Mouse (Mus musculus) erythroblast, embryonic 14.5 days (primary cell): ENCODE results near the gene Slc35g3. TPM values are rescaled to one million over a fixed set of nuclear protein-coding genes. Genes with fewer than 3 reads are reported as not detected.
"Not testable (repeated sequence)": the region's sequence is repeated elsewhere in the genome, so short reads cannot be mapped to it uniquely, and the experiment has no call there.

Experiments
- H3K27me3 ChIP-seq: 2 replicates; pipeline ENCODE4 v1.6.1; 2012; ENCODE audit warnings: inconsistent platforms; ENCODE audit not compliant: control insufficient read depth
- H3K36me3 ChIP-seq: 2 replicates; pipeline ENCODE4 v1.6.1; 2012; ENCODE audit warnings: mild to moderate bottlenecking, inconsistent platforms; ENCODE audit not compliant: control insufficient read depth
- H3K4me1 ChIP-seq: 2 replicates; pipeline ENCODE4 v1.6.1; 2012; ENCODE audit warnings: inconsistent platforms; ENCODE audit not compliant: control insufficient read depth
- H3K4me3 ChIP-seq: replicated peaks from 2 replicates; pipeline ENCODE3; 2012; ENCODE audit warnings: moderate library complexity, mild to moderate bottlenecking, inconsistent platforms
- H3K9me3 ChIP-seq: 2 replicates; pipeline ENCODE4 v1.6.1; 2012; ENCODE audit warnings: low read length, inconsistent platforms, mixed read lengths; ENCODE audit not compliant: control insufficient read depth
- GATA1 ChIP-seq: IDR thresholded peaks from 2 replicates; pipeline ENCODE4 v1.6.1; 2012; ENCODE audit warnings: low read length, inconsistent platforms, mixed read lengths
- TAL1 ChIP-seq: IDR thresholded peaks from 3 replicates; pipeline ENCODE4 v1.6.1; 2012; ENCODE audit warnings: low read length, inconsistent platforms, mixed read lengths
- polyA plus RNA-seq: library from polyadenylated mRNA; stranded (reverse); fragments of >175 nt; gene quantifications from 2 replicates; pipeline ENCODE4 v1.2.3, GENCODE M21; 2012

Slc35g3 gene
- polyA plus RNA-seq, 1 experiment: not detected

DNA sequence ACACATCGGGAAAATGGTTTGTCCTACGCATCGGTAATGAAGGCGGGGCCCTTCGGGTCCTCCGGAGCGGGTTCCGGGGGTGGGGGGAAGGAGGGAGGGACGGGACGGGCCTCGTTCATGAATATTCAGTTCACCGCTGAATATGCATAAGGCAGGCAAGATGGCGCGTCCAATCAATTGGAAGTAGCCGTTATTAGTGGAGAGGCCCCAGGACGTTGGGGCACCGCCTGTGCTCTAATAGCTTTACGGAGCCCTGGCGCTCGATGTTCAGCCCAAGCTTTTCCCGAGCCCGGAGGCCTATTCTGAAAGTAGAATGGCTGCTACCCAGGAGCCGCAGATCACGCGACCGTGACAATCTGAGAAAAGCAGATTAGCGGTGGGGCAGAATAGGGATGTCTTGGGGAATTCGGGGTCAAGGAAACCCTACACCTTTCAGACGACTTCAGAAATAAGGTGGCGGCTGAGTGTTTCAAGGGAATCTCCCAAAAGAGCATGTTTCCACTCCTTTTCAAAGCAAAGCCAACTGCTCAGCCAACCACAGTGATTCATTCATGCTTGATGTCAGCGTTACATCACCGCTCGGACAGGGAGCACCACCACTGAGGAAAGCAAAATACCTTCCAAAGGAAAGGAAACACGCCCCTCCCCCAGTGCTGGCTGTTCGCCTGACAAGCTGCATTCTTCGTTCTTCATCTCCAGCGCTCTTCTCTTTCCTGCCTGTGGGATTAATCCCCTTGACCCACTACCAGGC, 2.6 kb downstream of the Slc35g3 start:
- no peaks in the 10 kb centered on the region for H3K27me3 ChIP-seq
- H3K4me1 ChIP-seq: peaks cover 57% of the 10 kb centered on the region
- TF ChIP-seq GATA1 (no peak), TAL1 (no peak)
- peaks cover 25% of the 10 kb centered on the region for H3K36me3 ChIP-seq
- H3K4me3 ChIP-seq: peak overlapping the region; percentile 90
- no peaks in the 10 kb centered on the region for H3K9me3 ChIP-seq

DNA sequence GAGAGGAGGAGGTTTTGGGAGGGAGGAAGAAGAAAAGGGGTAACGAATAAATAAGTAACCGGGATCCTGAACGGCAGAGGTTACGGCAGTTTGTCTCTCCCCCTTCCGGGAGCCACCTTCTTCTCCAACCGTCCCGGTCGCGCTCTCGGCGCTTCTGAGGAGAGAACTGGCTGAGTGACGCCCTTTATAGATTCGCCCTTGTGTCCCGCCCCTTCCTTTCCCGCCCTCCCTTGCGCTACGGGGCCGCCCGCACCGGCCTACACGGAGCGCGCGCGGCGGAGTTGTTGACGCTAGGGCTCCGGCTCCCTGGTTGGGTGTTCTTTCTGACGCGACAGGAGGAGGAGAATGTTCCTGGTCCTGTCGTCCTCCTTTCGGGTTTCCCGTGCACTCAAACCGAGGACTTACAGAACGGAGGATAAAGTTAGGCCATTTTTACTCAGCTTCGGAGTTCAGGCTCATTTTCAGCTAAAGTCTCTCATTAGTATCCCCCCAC, 3.2 kb downstream of the Slc35g3 start, which contains the start of gene Polr2a:
Gene Polr2a, minus strand, starts transcription at position 160 of the 493 bp plus-strand sequence.
- Histone ChIP-seq H3K36me3 (peaks cover 29% of the 10 kb centered on the region), H3K27me3 (no peaks in the 10 kb centered on the region), H3K4me1 (peaks cover 62% of the 10 kb centered on the region), H3K9me3 (no peaks in the 10 kb centered on the region), H3K4me3 (peak within 1 kb of the TSS; percentile 90)
- no peak for TF ChIP-seq GATA1

DNA sequence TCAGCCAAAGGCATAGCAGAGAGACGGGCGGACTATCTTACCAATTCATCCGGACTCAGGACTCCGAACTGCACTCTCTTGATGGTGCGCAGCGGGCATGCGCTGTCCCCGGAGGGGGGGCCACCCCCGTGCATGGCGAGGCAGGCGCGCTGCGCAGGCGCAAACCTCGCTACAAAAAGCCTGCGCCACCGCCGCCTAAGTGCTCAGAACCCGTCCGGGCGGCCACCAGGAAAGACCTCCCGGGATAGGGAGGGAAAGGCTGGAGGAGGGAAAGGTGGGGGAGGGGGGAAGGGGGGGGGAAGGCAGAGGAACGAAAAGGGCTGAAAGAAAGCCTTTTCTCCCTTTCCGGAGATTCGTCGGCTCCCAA, 3.7 kb downstream of the Slc35g3 start:
- Histone ChIP-seq H3K4me1 (peaks cover 65% of the 10 kb centered on the region), H3K4me3 (peak overlapping the region; percentile 90), H3K9me3 (no peaks in the 10 kb centered on the region), H3K27me3 (no peaks in the 10 kb centered on the region), H3K36me3 (peaks cover 32% of the 10 kb centered on the region)
- TF ChIP-seq TAL1: no peak
- no peak for TF ChIP-seq GATA1

DNA sequence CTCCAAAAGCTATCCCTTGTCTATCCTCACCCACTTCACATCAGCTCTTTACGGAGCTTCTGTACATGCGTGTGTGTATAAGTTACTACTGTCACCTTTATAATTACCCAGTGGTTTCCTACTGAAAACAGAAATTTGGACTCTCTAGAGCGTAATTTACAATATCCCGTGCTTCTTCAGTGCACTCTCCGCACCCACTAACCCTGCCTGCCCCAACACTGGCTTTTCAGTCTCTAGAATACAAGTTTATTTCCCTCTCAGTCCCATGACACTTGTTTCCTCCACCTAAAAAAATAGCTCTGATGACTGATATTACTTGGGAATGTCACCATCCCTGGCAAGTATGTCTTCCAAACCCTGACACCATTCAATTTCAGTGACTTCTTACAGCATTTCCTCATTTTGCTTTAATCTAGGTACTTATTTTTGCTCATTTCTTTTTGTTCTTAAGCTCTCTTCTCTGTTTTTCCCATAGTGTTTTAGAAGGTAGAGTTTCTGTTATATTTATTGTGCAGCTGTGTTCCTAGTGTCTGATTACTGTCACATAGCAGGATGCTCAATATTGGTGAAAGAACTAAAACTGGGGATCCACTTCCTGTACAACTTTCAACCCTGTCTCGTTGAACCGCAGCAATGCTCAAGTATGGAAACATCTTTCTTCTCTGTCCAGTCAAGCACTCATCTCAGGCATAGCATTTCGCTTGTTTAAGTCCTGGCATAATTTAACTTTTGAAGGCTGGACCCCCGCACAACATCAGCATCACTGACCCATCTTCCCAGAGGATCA, 4.3 kb downstream of the Slc35g3 start:
- Histone ChIP-seq H3K9me3 (no peaks in the 10 kb centered on the region), H3K4me3 (peak overlapping the region; percentile 90), H3K36me3 (peaks cover 38% of the 10 kb centered on the region), H3K27me3 (no peaks in the 10 kb centered on the region), H3K4me1 (peaks cover 71% of the 10 kb centered on the region)
- TF ChIP-seq GATA1 (no peak), TAL1 (no peak)

DNA sequence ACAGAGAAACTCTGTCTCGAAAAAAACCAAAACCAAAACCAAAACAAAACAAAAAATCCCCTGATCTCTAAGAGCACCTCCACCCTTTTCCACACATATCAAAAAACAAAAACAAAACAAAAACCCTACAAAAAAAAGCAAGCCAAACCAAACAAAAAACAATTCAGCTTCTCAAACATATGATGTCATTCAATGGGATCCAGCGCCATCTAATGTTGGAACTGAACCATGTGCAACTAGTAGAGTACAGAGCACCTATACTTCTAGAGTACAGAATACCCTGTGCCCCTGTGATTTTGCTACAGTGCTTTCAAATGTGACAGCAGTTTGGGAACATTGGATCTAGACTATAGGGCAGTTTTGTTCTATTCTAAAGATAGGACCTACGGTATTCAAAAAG, 7.1 kb downstream of the Slc35g3 start:
- Histone ChIP-seq H3K36me3 (peaks cover 57% of the 10 kb centered on the region), H3K4me1 (peaks cover 70% of the 10 kb centered on the region), H3K4me3 (peak overlapping the region; percentile 26), H3K27me3 (no peaks in the 10 kb centered on the region), H3K9me3 (no peaks in the 10 kb centered on the region)
- TF ChIP-seq GATA1: no peak
- TF ChIP-seq TAL1: no peak

DNA sequence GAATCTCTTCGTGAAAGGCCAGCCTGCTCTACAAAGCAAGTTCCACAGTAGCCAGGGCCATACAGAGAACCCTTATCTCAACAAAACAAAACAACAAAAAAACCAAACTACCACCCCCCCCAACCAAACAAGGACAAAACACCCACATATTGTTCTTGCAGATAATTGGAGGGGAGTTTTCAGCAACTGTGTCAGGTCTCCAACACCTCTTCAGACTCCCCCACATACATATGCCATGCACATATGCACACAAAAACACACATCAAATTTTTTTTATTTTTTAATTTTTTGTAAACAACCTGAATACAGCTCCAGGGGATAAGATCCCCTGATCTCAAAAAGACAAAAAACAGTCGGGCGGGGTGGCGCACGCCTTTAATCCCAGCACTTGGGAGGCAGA, 7.5 kb downstream of the Slc35g3 start:
- no peak for TF ChIP-seq TAL1
- no peak for TF ChIP-seq GATA1
- peaks cover 66% of the 10 kb centered on the region for H3K4me1 ChIP-seq
- no peak overlapping the region for H3K4me3 ChIP-seq

DNA sequence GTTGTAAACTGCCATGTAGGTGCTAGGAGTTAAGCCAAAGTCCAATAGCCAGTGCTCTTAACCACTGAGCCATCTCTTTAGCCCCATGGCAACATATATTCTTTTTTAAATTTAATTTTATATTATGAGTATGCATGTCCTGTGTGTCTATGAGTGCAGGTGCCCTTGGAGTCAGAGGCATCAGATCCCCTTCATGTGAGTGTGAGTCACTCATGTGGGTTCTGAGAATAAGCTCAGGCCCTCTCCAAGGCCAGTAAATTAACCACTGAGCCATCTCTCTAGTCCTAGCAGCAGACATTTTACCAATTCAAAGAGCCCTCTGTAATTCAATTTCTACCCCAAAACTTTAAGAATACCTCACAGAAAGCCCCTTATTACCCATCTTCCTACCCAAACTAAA, 9.1 kb downstream of the Slc35g3 start:
- Histone ChIP-seq H3K4me3 (no peak overlapping the region), H3K27me3 (no peaks in the 10 kb centered on the region), H3K36me3 (peaks cover 76% of the 10 kb centered on the region), H3K4me1 (peaks cover 59% of the 10 kb centered on the region), H3K9me3 (no peaks in the 10 kb centered on the region)
- TF ChIP-seq TAL1: no peak
- TF ChIP-seq GATA1: no peak

More for the DNA sequence above, 7.5 kb downstream of the Slc35g3 start:
- Histone ChIP-seq H3K9me3 (no peaks in the 10 kb centered on the region), H3K27me3 (no peaks in the 10 kb centered on the region), H3K36me3 (peaks cover 61% of the 10 kb centered on the region)

DNA sequence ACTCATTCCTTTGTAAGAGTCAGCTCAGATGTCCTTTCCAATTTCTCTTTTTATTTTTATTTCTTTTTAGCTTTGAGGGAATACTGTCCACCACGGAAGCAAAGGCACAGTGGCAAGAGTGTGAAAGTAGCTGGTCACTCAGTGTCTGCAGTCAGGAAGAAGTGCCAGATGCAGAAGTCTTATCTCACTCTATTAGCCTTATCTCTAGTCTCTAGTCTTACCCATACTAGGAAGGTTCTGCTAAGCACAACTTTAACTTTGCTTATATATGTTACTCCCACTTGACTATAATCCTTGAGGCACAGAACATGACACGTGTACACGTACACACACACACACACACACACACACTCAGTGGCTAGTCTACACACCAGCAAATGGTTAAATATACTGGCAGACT, 10.1 kb downstream of the Slc35g3 start:
- Histone ChIP-seq H3K9me3 (no peaks in the 10 kb centered on the region), H3K27me3 (no peaks in the 10 kb centered on the region), H3K36me3 (peaks cover 80% of the 10 kb centered on the region), H3K4me3 (no peak overlapping the region), H3K4me1 (peaks cover 51% of the 10 kb centered on the region)
- TF ChIP-seq TAL1: no peak
- TF ChIP-seq GATA1: no peak; the same call in 1 of the 2 replicates

DNA sequence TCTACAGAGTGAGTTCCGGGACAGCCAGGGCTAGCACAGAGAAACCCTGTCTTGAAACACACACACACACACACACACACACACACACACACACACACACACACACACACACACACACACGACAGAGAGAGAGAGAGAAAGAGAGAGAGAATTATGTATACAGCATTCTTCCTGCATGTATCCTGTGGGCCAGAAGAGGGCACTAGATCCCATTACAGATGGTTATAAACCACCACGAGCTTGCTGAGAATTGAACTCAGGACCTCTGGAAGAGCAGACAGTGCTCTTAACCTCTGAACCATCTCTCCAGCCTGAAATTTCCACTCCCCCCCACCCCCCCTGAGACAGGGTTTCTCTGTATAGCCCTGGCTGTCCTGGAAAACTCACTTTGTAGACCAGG, 30.4 kb downstream of the Slc35g3 start:
- H3K36me3 ChIP-seq: peaks cover 38% of the 10 kb centered on the region
- H3K4me3 ChIP-seq, H3K27me3 ChIP-seq, H3K9me3 ChIP-seq, H3K4me1 ChIP-seq: not testable (repeated sequence)
